ENCODE assay signal across 16 mouse cellular contexts in the genomic region with DNA sequence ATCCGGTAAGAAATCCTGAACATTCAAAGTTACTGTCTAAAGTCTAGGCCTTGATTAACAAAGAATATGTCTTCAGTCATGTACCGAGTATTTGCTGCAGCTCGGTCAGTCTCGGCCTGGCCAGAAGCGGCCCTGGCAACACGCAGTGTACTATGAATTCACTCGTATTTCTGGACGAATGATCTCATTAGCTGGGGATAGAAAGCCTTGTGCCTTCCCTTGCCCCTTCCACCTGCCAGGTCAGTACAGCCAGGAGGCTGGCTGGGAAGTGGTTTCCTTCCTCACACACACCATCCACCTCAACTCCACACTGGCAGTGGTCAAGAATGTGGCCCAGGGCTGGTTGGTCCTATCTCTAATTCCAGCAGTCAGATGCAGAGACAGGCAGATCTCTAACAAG. TPM values are rescaled to one million over a fixed set of nuclear protein-coding genes. Genes with fewer than 3 reads are reported as not detected.
DNase-seq lines count a peak whose midpoint lies in the region; ATAC-seq and TF ChIP-seq lines count a peak whose summit lies in the region.
"Had no signal": no experiment of that assay in that cellular context is flagged by ENCODE, and none has a peak within 500 bp of the region (broad histone marks: within the 10 kb centered on the region; RNA-seq: fewer than 3 reads in every experiment).

No protein-coding gene starts in this region.

- H3K27me3 ChIP-seq in heart, adult 2 months (ENCODE audit: control insufficient read depth, insufficient read depth, low read length): no peaks in the 10 kb centered on the region
- H3K27me3 ChIP-seq in cerebellum, adult 2 months (ENCODE audit: control insufficient read depth, insufficient read depth, low read length): no peaks in the 10 kb centered on the region
- H3K27me3 ChIP-seq in forebrain, embryonic 16.5 days (replicated peaks; ENCODE audit: control insufficient read depth, insufficient read depth, low read length): no peaks in the 10 kb centered on the region
- H3K27me3 ChIP-seq in embryonic facial prominence, embryonic 10.5 days (replicated peaks; ENCODE audit: low read depth, poor library complexity, severe bottlenecking): peaks cover 100% of the 10 kb centered on the region
- peaks cover 27% of the 10 kb centered on the region for H3K27me3 ChIP-seq in liver, postnatal 0 days (ENCODE audit: insufficient read depth, low read length)

- peak overlapping the region; percentile 55 for H3K27ac ChIP-seq in heart, adult 2 months
- H3K27ac ChIP-seq in cerebellum, adult 2 months (ENCODE audit: insufficient read depth, low read length): peak overlapping the region; percentile 92
- peak overlapping the region; percentile 99 for H3K27ac ChIP-seq in forebrain, embryonic 16.5 days (ENCODE audit: low read length)
- H3K27ac ChIP-seq in embryonic facial prominence, embryonic 10.5 days (replicated peaks): no peak overlapping the region
- H3K27ac ChIP-seq in liver, postnatal 0 days (ENCODE audit: low read depth): no peak overlapping the region

- no peak for TF ChIP-seq EP300 in heart, adult 2 months (IDR thresholded peaks at IDR 0.05; ENCODE audit: insufficient read depth, low read depth, low read length)
- TF ChIP-seq EP300 in liver, postnatal 0 days (IDR thresholded peaks at IDR 0.05; ENCODE audit: low read depth): no peak

- no peak for TF ChIP-seq CTCF in heart, adult 2 months (IDR thresholded peaks at IDR 0.05)
- no peak for TF ChIP-seq CTCF in cerebellum, adult 2 months (IDR thresholded peaks at IDR 0.05; ENCODE audit: borderline replicate concordance, insufficient read depth, low read depth, low read length)
- no peak for TF ChIP-seq CTCF in liver, postnatal 0 days (IDR thresholded peaks at IDR 0.05; ENCODE audit: low read depth)

- H3K36me3 ChIP-seq in heart, adult 2 months (ENCODE audit: control insufficient read depth, insufficient read depth, low read length): no peaks in the 10 kb centered on the region
- H3K36me3 ChIP-seq in forebrain, embryonic 16.5 days (ENCODE audit: control insufficient read depth, insufficient read depth): no peaks in the 10 kb centered on the region
- H3K36me3 ChIP-seq in embryonic facial prominence, embryonic 10.5 days (replicated peaks): no peaks in the 10 kb centered on the region
- H3K36me3 ChIP-seq in liver, postnatal 0 days (replicated peaks; ENCODE audit: insufficient read depth, low read length): no peaks in the 10 kb centered on the region

- ATAC-seq in forebrain, embryonic 16.5 days: no peak
- ATAC-seq in liver, postnatal 0 days: no peak

- intact Hi-C loops in heart, adult 2 months (cut with DNase I): no loop called here

- H3K9ac ChIP-seq in heart, adult 2 months (ENCODE audit: low read depth, low read length): no peak overlapping the region
- H3K9ac ChIP-seq in forebrain, embryonic 16.5 days (replicated peaks; ENCODE audit: low read depth, low read length): peak overlapping the region; percentile 81
- no peak overlapping the region for H3K9ac ChIP-seq in liver, postnatal 0 days (replicated peaks)
- H3K9ac ChIP-seq: stomach, embryonic 15.5 days had no signal

- no peak overlapping the region for H3K4me3 ChIP-seq in heart, adult 2 months
- peak overlapping the region; percentile 83 for H3K4me3 ChIP-seq in cerebellum, adult 2 months (replicated peaks; ENCODE audit: insufficient read depth, low read depth, low read length)
- peak overlapping the region; percentile 49 for H3K4me3 ChIP-seq in forebrain, embryonic 16.5 days (replicated peaks; ENCODE audit: low read length)
- no peak overlapping the region for H3K4me3 ChIP-seq in embryonic facial prominence, embryonic 10.5 days
- H3K4me3 ChIP-seq in liver, postnatal 0 days (ENCODE audit: low read depth, low read length): no peak overlapping the region
- H3K4me3 ChIP-seq: erythroblast, embryonic 14.5 days; stomach, embryonic 15.5 days had no signal

- no peaks in the 10 kb centered on the region for H3K9me3 ChIP-seq in forebrain, embryonic 16.5 days (ENCODE audit: control insufficient read depth, low read length)
- no peaks in the 10 kb centered on the region for H3K9me3 ChIP-seq in embryonic facial prominence, embryonic 10.5 days
- no peaks in the 10 kb centered on the region for H3K9me3 ChIP-seq in liver, postnatal 0 days (ENCODE audit: low read length)
- H3K9me3 ChIP-seq: stomach, embryonic 15.5 days had no signal

- TF ChIP-seq POLR2A in heart, adult 2 months (IDR thresholded peaks at IDR 0.05; ENCODE audit: insufficient read depth, low read depth, low read length): no peak
- peak; percentile 96 for TF ChIP-seq POLR2A in cerebellum, adult 2 months (IDR thresholded peaks at IDR 0.05; ENCODE audit: borderline replicate concordance, insufficient read depth, low read length)

- peaks cover 2% of the 10 kb centered on the region; the same call in 1 of the 2 replicates for H3K79me2 ChIP-seq in heart, adult 2 months (replicated peaks; ENCODE audit: control insufficient read depth, insufficient read depth, low read length)

- peaks cover 6% of the 10 kb centered on the region; the same call in 1 of the 2 replicates for H3K4me1 ChIP-seq in heart, adult 2 months (ENCODE audit: control insufficient read depth, insufficient read depth, low read length)
- peaks cover 40% of the 10 kb centered on the region for H3K4me1 ChIP-seq in cerebellum, adult 2 months (ENCODE audit: control insufficient read depth, insufficient read depth, low read length)
- peaks cover 54% of the 10 kb centered on the region for H3K4me1 ChIP-seq in forebrain, embryonic 16.5 days (replicated peaks; ENCODE audit: control insufficient read depth, insufficient read depth, low read length)
- H3K4me1 ChIP-seq in embryonic facial prominence, embryonic 10.5 days: peaks cover 52% of the 10 kb centered on the region
- H3K4me1 ChIP-seq in liver, postnatal 0 days (ENCODE audit: insufficient read depth): peaks cover 7% of the 10 kb centered on the region

- DNase-seq in heart, adult 2 months: peak in 1 of 2 experiments; percentile 59
- no peak for DNase-seq in heart, adult 8-10 months (ENCODE audit: low spot score)
- peak; percentile 52 for DNase-seq in Muller cell, postnatal 12 days (ENCODE audit: inconsistent ontology term)
- DNase-seq in cerebellum, adult 2 months: peak; percentile 81 to 88
- no peak for DNase-seq in ovary, postnatal 10 days (ENCODE audit: low spot score)
- no peak for DNase-seq in embryonic facial prominence, embryonic 10.5 days (ENCODE audit: low spot score)
- no peak for DNase-seq in liver, postnatal 0 days
- DNase-seq: embryo, embryonic 11 days; kidney, adult 11 months; kidney, postnatal 4 days; lung, postnatal 10 days had no signal

- H3K4me2 ChIP-seq in forebrain, embryonic 16.5 days (ENCODE audit: low read length): peak overlapping the region; percentile 81
- no peak overlapping the region for H3K4me2 ChIP-seq in liver, postnatal 0 days (ENCODE audit: low read depth, low read length)
- H3K4me2 ChIP-seq: liver, embryonic 11.5 days had no signal

- WGBS in heart, adult 2 months: 72% methylated on average over 8 of the region's 8 CpGs
- WGBS in cerebellum, adult 2 months: 8% methylated on average over 8 of the region's 8 CpGs
- 61% methylated on average over 8 of the region's 8 CpGs for WGBS in forebrain, embryonic 16.5 days
- WGBS in embryonic facial prominence, embryonic 10.5 days: 85% methylated on average over 8 of the region's 8 CpGs
- 94% methylated on average over 8 of the region's 8 CpGs for WGBS in liver, postnatal 0 days (ENCODE audit: insufficient replicate concordance)

RNA-seq across cellular contexts. Expression of gene Nfix, which starts 30.8 kb away (rescaled TPM):
- 100 to 1,000 TPM; 274 to 297 TPM for total RNA-seq in heart, adult 2 months (2021)
- 49.0 and 68.7 TPM in 2 replicates for polyA plus RNA-seq in heart, adult 2 months (2012; rRNA removed)
- total RNA-seq in heart, adult 8-10 months (2022): 100 to 1,000 TPM; 288 to 356 (median 295) TPM
- polyA plus RNA-seq in cerebellum, adult 2 months (2012; rRNA removed): 98.5 and 105 TPM in 2 replicates
- 440 and 546 TPM in 2 replicates for polyA plus RNA-seq in forebrain, embryonic 16.5 days (2015; fragmentation: Nextera tagmentation; extraction: Ambion mirVana)
- polyA plus RNA-seq in embryonic facial prominence, embryonic 10.5 days (2016; fragmentation: Nextera tagmentation; extraction: Ambion mirVana): 0.29 and 0.77 TPM in 2 replicates
- polyA plus RNA-seq in liver, postnatal 0 days (2015; fragmentation: Nextera tagmentation; extraction: Ambion mirVana): 4.7 and 5.4 TPM in 2 replicates

RNA-seq across cellular contexts. Expression of gene G430095P16Rik, which starts 46.5 kb away (rescaled TPM):
- total RNA-seq in heart, adult 2 months (2021): under 1 TPM in 1 of 2 experiments, not detected in 1; 0.55 TPM
- polyA plus RNA-seq in heart, adult 2 months (2012; rRNA removed): 0.70 TPM in 1 of 2 replicates, not detected in the other
- total RNA-seq in heart, adult 8-10 months (2022): under 1 TPM in 1 of 4 experiments, not detected in 3; 0.66 TPM
- polyA plus RNA-seq in cerebellum, adult 2 months (2012; rRNA removed): 0.27 and 0.33 TPM in 2 replicates
- polyA plus RNA-seq in forebrain, embryonic 16.5 days (2015; fragmentation: Nextera tagmentation; extraction: Ambion mirVana): 2.0 and 2.2 TPM in 2 replicates
- 1.6 and 3.6 TPM in 2 replicates for polyA plus RNA-seq in embryonic facial prominence, embryonic 10.5 days (2016; fragmentation: Nextera tagmentation; extraction: Ambion mirVana)
- polyA plus RNA-seq in liver, postnatal 0 days (2015; fragmentation: Nextera tagmentation; extraction: Ambion mirVana): 4.8 and 6.3 TPM in 2 replicates
- total RNA-seq: left cerebral cortex, postnatal 14 days had no signal

RNA-seq across cellular contexts. Expression of gene Dand5, which starts 53.3 kb away (rescaled TPM):
- 10 to 100 TPM; 11.2 to 12.3 TPM for total RNA-seq in heart, adult 2 months (2021)
- 6.1 and 7.6 TPM in 2 replicates for polyA plus RNA-seq in heart, adult 2 months (2012; rRNA removed)
- total RNA-seq in heart, adult 8-10 months (2022): 10 to 100 TPM; 10.3 to 13.2 (median 12.0) TPM
- polyA plus RNA-seq in cerebellum, adult 2 months (2012; rRNA removed): 16.1 and 16.2 TPM in 2 replicates
- polyA plus RNA-seq in forebrain, embryonic 16.5 days (2015; fragmentation: Nextera tagmentation; extraction: Ambion mirVana): 8.2 and 8.7 TPM in 2 replicates
- polyA plus RNA-seq in embryonic facial prominence, embryonic 10.5 days (2016; fragmentation: Nextera tagmentation; extraction: Ambion mirVana): 2.8 and 3.0 TPM in 2 replicates
- polyA plus RNA-seq in liver, postnatal 0 days (2015; fragmentation: Nextera tagmentation; extraction: Ambion mirVana): 2.4 and 2.5 TPM in 2 replicates

Comparison
In these comparisons a context has a peak if more than half of its experiments do, and no peak if none do; other contexts are left out.
1. DNase-seq: peak in Muller cell, postnatal 12 days (single experiment) and cerebellum, adult 2 months (2 of 2); none in heart, adult 8-10 months (single experiment), ovary, postnatal 10 days (single experiment), embryonic facial prominence, embryonic 10.5 days (single experiment) and liver, postnatal 0 days (single experiment).
2. H3K27ac ChIP-seq: peak in heart, adult 2 months (single experiment), cerebellum, adult 2 months (single experiment) and forebrain, embryonic 16.5 days (single experiment); none in embryonic facial prominence, embryonic 10.5 days (single experiment) and liver, postnatal 0 days (single experiment).
3. H3K4me3 ChIP-seq: peak in cerebellum, adult 2 months (single experiment) and forebrain, embryonic 16.5 days (single experiment); none in heart, adult 2 months (single experiment), embryonic facial prominence, embryonic 10.5 days (single experiment) and liver, postnatal 0 days (single experiment).